Mouse (Mus musculus) frontal cortex, postnatal 14 days (tissue): ENCODE measurements at regions not wholly inside any gene's neighbourhood (a gene's known extent, or its start where the extent isn't known, plus 50 kb on each side); places are given as distances from the start of the nearest gene placed in this dataset.
"Not testable (repeated sequence)": the region's sequence is repeated elsewhere in the genome, so short reads cannot be mapped to it uniquely, and the experiment has no call there.

Source experiments
- DNase-seq, 2 experiments: peaks; one replicate each; pipeline ENCODE4 v3.0.0; 2022; ENCODE audit warnings: low spot score in 2 of 2

- no peak for DNase-seq
Observed at GRCm38 (mm10) chr3:38320998-38321397, 163.6 kb downstream of the Ankrd50 start.

- no peak for DNase-seq
Observed at GRCm38 (mm10) chr3:38312834-38313233, 171.8 kb downstream of the Ankrd50 start.

DNA sequence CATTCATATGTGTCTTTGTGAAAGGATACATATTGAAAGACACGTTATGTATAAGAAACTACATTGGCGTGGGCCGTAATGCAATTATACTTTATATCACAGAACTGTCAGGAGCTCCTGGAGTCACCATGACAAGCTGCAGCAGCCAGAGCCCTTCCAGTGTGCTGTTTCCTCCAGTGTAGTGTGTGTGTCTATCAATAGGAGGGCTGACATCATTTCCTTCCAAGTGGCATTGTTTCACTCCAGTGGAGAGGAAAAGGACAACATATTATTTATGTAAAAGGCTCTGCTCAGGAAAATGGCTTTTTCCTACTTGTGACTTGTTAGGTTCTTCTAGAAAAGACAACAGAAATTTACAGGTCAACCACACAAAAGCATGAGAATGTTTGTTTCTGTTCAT is 172.5 kb downstream of the Ankrd50 start:
- no peak for DNase-seq

- DNase-seq, result no peak
Observed at GRCm38 (mm10) chr3:38299898-38300751, 184.5 kb downstream of the Ankrd50 start.

DNA sequence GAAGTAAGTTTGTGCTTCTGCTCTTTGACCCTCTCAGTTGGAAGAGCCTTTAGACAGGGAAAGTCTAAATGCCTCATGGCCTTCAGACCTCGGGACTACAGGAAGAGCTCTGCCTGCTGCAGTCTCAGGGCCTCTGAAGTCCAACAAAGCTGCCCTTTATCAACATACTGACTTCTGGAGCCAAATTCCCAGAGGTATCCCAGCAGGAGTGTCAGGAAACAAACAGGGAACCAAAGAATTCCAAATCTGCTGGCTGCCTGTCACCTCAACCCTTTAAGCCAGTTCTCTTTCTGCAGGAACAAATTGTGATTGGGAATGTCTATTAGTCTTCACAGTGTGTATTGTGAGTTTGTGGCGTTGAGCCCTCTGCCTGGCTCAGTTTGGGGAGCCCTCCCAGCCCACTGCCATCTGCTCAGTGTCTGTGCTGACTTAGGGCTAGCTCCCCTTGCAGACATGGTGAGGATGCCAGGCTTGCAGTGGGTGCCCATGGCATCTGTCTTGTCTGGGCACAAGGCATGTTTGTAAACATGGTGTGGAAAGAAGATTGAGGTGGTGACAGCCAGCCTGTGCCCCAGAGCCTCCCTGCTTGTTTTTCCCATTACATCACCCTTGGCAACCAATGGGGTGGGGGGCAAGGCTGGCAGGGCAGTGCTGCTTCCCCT is 185.3 kb downstream of the Ankrd50 start:
- no peak for DNase-seq

GRCm38 (mm10) chr3:38297499-38297898 is 187.1 kb downstream of the Ankrd50 start:
- no peak for DNase-seq

DNA sequence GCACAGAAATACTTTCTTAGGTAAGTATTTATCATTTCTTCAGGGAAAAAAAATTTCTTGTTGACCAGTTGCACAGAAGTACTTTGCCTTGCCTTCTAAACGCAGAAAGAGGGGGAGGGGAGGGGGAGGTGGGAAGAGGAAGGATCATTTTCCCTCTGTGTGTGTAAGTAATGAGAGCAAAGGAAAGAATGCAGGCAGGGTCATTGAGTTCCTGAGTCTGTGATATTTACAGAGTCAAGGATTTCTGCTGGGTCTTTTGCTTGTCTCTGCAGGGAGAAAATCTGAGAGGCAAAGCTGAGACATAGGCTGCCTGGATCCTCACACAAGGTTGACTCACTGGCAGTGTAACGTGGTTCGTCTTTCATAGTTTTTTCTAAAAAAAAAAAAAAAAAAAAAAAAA is 195.6 kb downstream of the Ankrd50 start:
- no peak for DNase-seq

DNA sequence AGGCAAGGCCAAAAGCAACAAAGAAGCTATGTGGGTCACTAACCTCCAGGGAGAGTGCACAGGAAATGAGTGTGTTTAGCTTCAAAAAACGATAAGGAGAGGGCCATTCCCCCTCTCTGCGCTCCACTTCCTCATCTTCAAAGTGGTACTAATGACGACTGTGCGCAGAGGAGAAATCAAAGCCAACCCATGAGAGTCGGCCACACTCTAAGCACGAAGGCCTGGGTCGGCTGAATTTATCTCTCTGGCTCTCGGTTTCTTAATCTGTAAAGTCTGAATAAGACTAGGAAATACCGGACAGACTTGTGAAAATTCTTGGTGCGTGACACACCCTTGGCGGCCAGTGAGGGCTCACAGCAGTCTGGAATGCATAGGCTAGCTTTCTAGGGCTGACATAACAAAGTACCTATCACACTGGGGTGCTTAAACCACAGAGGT is 200.9 kb downstream of the Ankrd50 start:
- no peak for DNase-seq

- no peak for DNase-seq
Observed at GRCm38 (mm10) chr3:38282891-38283290, 201.8 kb downstream of the Ankrd50 start.

GRCm38 (mm10) chr3:38281683-38282082 is 203.0 kb downstream of the Ankrd50 start:
- DNase-seq, result no peak

DNA sequence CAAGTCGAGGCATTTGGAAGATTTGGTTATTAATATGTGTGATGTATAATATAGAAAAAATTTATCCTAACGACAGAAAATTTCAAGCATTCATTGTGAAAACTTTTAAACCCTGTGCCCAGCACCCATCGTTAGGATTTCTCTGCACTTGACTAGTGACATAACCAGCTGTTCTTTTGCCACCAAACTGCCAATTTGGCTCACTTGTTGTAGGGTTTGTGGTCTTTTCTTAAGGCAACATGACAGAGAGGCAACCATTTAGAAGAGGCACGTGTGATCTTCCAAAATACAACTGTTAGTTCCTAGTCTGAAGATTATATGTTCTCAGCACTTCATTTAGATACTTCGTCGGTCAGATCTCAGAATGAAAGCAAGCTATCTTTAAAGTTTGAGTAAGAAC is 203.8 kb downstream of the Ankrd50 start:
- DNase-seq, result no peak

DNA sequence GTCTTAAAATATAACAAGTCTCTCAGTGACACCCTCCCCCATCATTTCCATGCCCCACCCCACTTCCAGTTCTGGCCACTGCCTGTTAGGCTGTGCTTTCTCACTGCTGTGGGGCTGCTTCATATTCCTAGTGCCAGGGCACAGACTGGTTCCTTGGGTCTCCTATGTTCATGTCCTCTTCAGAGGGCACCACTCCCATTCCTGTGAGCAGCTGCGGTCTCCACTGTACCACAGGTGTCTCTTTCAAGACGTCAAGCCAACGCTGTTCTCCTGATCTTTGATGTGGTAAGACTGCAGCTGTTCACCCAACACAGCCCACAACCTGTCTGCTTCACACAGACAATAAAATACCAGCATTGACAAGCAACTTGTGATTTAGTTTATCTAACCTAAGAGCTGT is 204.5 kb downstream of the Ankrd50 start:
- DNase-seq, result no peak

GRCm38 (mm10) chr3:38276948-38277504 is 207.6 kb downstream of the Ankrd50 start:
- no peak for DNase-seq

DNA sequence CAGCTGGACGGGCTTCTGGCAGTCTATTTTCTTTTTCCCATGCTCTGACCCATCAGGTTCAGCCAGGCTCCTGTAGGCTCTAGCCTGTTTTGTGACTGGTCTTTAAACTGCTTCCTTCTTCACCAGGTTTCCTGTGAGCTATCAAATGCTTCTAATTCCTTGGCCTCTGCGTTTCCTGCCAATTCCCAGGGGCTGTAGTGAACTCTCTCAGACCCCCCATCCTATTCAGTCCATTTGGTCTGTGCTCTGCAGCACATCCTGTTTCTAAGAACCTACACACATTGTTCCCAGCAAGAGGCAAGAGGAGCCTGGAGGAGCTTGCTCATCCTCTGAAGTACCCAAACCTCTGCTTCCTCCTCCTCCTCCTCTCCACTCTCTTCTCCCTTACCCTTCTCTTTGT is 209.3 kb downstream of the Ankrd50 start:
- no peak for DNase-seq

DNA sequence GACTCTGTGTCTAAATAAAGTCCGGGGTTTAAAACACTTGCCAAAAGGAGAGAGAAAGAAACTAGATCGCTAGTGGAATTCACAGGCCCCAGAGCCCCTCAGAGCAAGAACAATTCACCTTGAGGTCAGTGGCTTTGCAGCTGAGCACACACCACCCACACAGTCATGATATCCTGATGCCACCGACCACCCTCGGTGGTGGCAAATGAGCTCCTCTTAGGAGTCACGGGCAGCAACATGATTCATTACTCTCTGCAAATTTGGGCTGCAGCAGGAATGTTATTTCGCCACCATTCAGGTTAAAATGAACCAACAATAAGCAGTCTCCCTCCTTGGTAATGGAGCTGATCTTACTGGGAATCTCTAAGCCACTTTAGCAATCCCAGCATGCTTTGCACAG is 213.9 kb downstream of the Ankrd50 start:
- no peak for DNase-seq

DNA sequence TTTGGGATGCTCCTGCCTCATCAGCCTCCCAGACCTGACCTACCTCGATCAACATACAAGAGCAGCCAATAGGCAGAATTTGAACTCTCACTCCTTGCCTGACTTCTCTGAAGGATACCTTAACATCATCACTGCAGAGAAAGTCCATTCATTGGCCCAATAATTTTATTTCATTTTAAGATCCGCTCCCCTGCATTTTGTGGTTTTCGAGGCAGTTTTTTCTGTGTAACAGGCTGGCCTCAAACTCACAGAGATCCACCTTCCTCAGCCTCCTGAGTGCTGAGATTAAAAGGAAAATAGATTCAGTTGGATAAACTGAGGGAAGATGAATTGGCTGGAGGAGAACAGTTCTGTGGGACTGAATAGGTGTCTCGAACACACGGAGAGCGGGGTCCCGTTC is 216.4 kb downstream of the Ankrd50 start:
- no peak for DNase-seq

DNA sequence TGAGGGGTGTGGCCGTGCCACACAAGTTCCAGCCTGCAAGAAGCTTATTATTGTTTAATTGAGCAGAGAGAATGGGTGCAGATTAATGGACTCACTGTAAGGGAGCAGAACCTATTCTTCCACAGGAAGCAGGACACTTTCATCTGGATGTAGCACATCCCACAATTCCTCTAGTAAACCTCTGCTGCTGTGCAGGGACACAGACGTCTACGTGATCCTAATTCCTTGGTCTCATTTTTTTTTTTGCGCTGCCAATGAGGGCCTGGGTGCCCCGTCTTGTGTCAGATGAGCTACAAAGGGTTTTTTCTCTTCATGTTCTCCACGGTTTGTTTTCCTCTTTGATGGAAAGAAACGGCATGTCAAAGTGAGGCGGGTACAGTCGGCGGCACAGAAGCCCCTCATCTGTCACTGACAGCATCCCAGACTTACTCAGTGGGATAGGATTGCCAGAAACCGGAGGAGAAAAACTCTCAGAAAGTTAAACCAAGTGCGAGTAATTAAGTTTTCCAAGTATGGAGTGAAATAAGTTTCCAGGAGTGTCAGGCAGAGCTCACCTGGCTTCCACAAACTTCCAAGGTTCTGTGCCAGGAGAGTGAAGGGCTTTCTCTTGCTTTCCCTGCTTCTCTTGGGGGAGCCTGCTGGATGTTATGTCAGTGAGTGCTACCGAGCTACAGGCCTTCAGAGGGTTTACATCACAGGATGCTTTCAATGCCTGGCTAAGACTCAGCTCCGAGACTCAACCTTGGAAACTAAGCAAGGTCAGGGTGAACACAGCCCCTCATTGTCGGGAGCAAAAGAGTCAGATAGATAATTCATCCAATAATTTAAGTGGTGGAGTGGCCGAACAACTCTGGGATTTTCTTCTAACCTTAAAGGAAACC is 221.1 kb downstream of the Ankrd50 start:
- DNase-seq, result no peak

DNA sequence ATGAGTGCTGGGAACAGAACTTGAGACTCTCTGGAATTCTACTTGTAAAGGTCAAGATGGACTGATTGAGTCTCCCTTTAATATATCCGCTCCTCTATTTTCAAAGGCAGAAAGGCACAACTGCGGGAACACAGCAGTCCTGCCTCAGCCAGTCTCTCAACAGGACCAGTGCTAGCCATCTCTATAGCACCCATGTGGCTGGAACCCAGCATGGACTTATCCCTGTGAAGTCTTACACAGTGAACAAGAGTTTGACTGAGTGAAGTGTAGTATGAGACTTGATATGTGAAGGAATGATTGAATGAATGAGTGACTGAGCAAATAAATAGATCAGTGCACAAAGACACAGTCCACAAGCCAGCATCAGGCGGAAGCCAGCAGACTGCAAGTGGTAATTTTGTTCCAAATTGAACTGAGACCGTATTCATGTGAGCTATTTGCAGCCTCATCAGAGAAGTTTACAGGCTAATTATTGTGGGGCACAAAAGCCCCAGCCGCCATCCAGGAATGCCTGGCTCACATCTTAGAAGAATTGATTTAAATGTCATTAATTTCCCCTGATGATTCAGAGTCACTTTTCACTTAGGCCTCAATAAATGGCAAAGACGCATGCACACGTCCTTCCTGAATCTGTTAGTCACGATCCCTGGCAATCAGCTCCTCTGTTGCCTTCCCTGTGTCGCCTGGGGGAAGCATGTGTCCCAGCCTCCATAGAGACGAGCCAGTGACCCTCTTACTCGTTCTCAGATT is 223.1 kb downstream of the Ankrd50 start:
- DNase-seq, result no peak

DNA sequence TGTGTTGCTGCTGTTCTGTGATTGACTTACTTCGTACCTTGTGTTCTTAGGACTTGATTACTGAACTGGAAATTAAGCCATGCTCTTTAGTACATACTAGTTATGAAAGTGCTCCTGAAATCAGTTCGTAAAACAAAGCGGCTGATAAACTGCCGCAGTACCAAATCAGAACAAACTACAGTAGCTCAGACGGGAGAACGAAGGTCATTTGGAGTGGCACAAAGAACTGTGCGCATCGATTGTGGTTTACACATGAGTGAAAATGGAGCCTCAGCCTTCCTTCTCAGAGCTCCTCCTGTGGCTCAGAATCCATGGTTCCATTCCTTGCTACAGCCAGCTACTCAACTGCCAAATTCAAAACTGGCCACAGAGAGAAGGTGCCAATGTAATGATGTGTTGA is 225.4 kb downstream of the Ankrd50 start:
- not testable (repeated sequence) for DNase-seq

DNA sequence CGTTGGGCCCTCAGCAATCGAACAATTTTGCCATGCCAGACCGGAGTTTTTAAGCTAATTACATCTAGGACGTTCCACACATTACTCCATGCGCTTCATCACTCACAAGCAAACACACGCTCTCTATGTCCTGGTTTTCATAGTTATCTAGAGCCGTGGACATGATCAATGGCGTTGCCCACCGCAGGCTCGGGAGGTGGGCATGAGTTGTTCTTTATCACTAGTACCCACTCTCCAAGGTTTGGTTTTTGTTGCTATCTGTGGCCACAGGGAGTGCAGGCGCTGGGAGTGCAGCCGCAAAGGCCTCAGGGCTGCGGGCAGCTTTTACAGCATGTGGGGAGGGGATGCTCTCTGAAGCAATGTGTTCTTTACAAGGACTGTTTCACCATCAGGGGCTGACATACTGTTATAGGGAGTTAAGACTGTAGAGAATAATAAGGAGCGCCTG is 226.8 kb downstream of the Ankrd50 start:
- no peak for DNase-seq
